Mouse (Mus musculus): ENCODE data around the gene Tbx20.

Tbx20 gene

GRCm38 (mm10) chr9:24774160-24774969 is at the start of gene Tbx20:
Tbx20 (minus strand) TSS chr9:24774303.
- no peak for DNase-seq

- DNase-seq, result no peak
Observed at GRCm38 (mm10) chr9:24818511-24818910, 44.4 kb upstream of the Tbx20 start.

- DNase-seq, result no peak
Observed at GRCm38 (mm10) chr9:24812461-24812860, 38.4 kb upstream of the Tbx20 start.

GRCm38 (mm10) chr9:24792110-24792509 is 18.0 kb upstream of the Tbx20 start:
- no peak for DNase-seq

- no peak for DNase-seq
Observed at GRCm38 (mm10) chr9:24789396-24789795, 15.3 kb upstream of the Tbx20 start.

GRCm38 (mm10) chr9:24782338-24782737 is 8.2 kb upstream of the Tbx20 start:
- DNase-seq, result no peak

- no peak for DNase-seq
Observed at GRCm38 (mm10) chr9:24780929-24781441, 6.9 kb upstream of the Tbx20 start.

- DNase-seq, result no peak
Observed at GRCm38 (mm10) chr9:24780391-24780928, 6.4 kb upstream of the Tbx20 start.

GRCm38 (mm10) chr9:24779975-24780374 is 5.9 kb upstream of the Tbx20 start:
- DNase-seq, result no peak

- no peak for DNase-seq
Observed at GRCm38 (mm10) chr9:24778571-24778970, 4.5 kb upstream of the Tbx20 start.

GRCm38 (mm10) chr9:24777961-24778360 is 3.9 kb upstream of the Tbx20 start:
- DNase-seq, result no peak

- no peak for DNase-seq
Observed at GRCm38 (mm10) chr9:24777176-24777895, 3.2 kb upstream of the Tbx20 start.

GRCm38 (mm10) chr9:24776487-24776886 is 2.4 kb upstream of the Tbx20 start:
- no peak for DNase-seq

- DNase-seq, result no peak
Observed at GRCm38 (mm10) chr9:24775567-24775966, 1.5 kb upstream of the Tbx20 start.

GRCm38 (mm10) chr9:24775001-24775400 is 898 bp upstream of the Tbx20 start:
- DNase-seq, result no peak

GRCm38 (mm10) chr9:24773669-24774068 is 434 bp downstream of the Tbx20 start:
- DNase-seq, result no peak

GRCm38 (mm10) chr9:24773171-24773570 is 932 bp downstream of the Tbx20 start:
- no peak for DNase-seq

- DNase-seq, result no peak
Observed at GRCm38 (mm10) chr9:24772431-24773120, 1.5 kb downstream of the Tbx20 start.

GRCm38 (mm10) chr9:24771713-24772112 is 2.4 kb downstream of the Tbx20 start:
- DNase-seq, result no peak

GRCm38 (mm10) chr9:24770941-24771405 is 3.1 kb downstream of the Tbx20 start:
- no peak for DNase-seq

GRCm38 (mm10) chr9:24770149-24770940 is 3.8 kb downstream of the Tbx20 start:
- no peak for DNase-seq

GRCm38 (mm10) chr9:24769611-24770010 is 4.5 kb downstream of the Tbx20 start:
- DNase-seq, result no peak

All from layer of hippocampus, adult 9-11 months (tissue).